Mouse (Mus musculus) lung, postnatal 0 days (tissue): Measurements from ENCODE around the gene Pax4.

ENCODE experiments used
- CTCF ChIP-seq: IDR thresholded peaks from 2 replicates; pipeline ENCODE4 v1.5.1; 2016; ENCODE audit warnings: antibody characterized with exemption, mild to moderate bottlenecking
- EP300 ChIP-seq: IDR thresholded peaks from 2 replicates; pipeline ENCODE4 v1.6.1; 2016; ENCODE audit warnings: antibody characterized with exemption, mild to moderate bottlenecking, control low read depth

DNA sequence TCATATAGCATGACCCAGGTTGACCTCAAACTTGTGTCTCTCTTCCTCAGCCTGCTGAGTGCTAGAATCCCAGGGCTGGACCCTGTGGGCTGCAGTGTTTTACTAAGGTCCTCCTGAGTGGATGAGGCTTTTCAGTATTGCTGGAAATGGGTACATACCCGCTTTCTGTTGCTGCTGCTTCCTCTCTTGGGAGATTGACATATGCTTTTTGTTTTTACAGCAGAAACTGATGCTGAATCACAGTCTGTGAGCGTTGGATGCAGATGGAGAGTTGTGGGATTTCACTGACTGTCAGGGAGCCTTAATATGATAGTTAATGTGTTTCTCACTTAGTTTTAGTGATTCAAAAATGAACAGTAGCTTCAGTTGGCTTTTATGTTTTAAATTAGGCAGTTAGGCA, 37.3 kb upstream of the Pax4 start:
- TF ChIP-seq CTCF = no peak
- TF ChIP-seq EP300 = no peak
